Mouse (Mus musculus): ENCODE measurements around the gene Aqp12. TPM values are rescaled to one million over a fixed set of nuclear protein-coding genes. Genes with fewer than 3 reads are reported as not detected.

Gene Aqp12
- polyA plus RNA-seq, 1 experiment from 2014 or later = not detected

DNA sequence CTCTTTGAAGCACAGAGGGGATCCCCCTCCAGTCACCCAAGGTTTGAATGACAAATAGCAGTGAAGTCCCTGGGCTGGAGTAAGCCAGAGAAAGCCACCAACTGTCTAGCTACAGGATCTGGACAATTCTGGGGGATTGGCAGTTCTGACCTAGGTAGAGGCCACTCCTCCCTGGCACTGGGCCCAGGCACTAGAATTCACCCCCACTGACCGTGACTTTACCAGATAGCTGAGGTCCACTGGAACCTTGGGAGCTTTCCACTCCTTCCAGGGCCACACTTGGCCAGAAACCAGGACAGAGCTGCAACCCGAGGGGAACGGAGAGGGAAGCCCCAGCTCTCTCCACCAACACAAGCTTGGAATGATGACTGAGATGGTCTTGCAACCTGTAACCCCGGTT is 3.1 kb downstream of the Aqp12 start:
- Histone ChIP-seq H3K27me3 (ENCODE audit: control insufficient read depth, insufficient read depth, low read length) (no peaks in the 10 kb centered on the region), H3K27ac (ENCODE audit: low read length) (no peak overlapping the region), H3K4me1 (ENCODE audit: control insufficient read depth, insufficient read depth, low read length) (peaks cover 14% of the 10 kb centered on the region), H3K9ac (ENCODE audit: low read length) (no peak overlapping the region), H3K4me2 (ENCODE audit: low read depth, low read length) (0 out of 2 replicates have a peak overlapping the region, but pooled peaks have one; percentile 25), H3K9me3 (replicated peaks; ENCODE audit: control insufficient read depth, low read length) (no peaks in the 10 kb centered on the region), H3K36me3 (ENCODE audit: control insufficient read depth, insufficient read depth) (no peaks in the 10 kb centered on the region), H3K4me3 (ENCODE audit: low read length) (no peak overlapping the region)
- no peak; the same call in 1 of the 2 replicates for ATAC-seq (replicated peaks; ENCODE audit: extremely low read depth, insufficient read depth, low FRiP score)
- WGBS = 25% methylated on average over 4 of the region's 4 CpGs

DNA sequence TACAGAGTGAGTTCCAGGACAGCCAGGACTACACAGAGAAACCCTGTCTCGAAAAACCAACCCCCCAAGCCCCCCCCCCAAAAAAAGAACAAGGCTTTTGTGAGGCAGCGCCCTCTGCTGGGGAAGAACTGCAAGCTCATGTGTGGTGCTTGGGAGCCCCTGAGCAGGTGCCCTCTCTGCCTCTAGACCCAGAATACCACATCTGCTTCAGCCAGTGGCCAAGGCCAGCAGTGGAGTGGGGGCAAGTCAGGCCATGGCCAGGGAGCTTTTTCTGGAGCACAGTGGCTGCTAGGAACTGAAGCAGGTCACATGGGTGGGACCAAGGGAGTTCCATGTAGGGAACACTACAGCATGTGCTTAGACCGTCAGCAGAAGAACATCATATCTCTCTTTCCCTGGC is 4.6 kb downstream of the Aqp12 start:
- no peak overlapping the region for H3K4me3 ChIP-seq (ENCODE audit: low read length)
- H3K4me1 ChIP-seq (ENCODE audit: control insufficient read depth, insufficient read depth, low read length) = peaks cover 14% of the 10 kb centered on the region
- H3K4me2 ChIP-seq (ENCODE audit: low read depth, low read length) = no peak overlapping the region
- H3K36me3 ChIP-seq (ENCODE audit: control insufficient read depth, insufficient read depth) = no peaks in the 10 kb centered on the region
- no peak overlapping the region for H3K9ac ChIP-seq (ENCODE audit: low read length)
- ATAC-seq (replicated peaks; ENCODE audit: extremely low read depth, insufficient read depth, low FRiP score) = no peak
- no peak overlapping the region for H3K27ac ChIP-seq (ENCODE audit: low read length)
- no peaks in the 10 kb centered on the region for H3K9me3 ChIP-seq (replicated peaks; ENCODE audit: control insufficient read depth, low read length)
- no peaks in the 10 kb centered on the region for H3K27me3 ChIP-seq (ENCODE audit: control insufficient read depth, insufficient read depth, low read length)
- WGBS = 29% methylated on average over 3 of the region's 3 CpGs

DNA sequence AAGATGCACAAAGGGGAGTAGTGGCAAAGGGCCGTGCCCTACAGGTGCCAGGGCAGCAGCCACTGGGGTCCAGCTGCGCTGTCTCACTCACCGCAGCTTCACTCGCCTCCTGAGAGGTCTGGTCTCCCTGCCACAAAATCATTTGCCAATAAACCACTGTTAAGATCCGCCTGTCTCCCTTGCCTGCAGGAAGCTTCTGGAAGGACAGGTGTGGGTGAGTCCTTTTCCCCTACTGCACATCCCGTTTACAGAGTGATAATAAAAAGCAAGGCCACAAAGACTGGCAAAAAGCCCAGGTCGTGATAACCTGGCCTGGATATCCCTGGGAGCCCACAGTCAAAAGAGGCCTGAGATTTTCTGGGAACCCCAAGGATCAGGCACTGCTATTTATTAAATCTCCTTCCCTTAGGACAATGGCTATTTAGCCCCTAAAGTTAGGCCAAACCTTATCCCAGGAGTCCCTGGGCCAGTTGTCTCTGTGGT is 6.0 kb downstream of the Aqp12 start:
- Histone ChIP-seq H3K9ac (ENCODE audit: low read length) (no peak overlapping the region), H3K4me1 (ENCODE audit: control insufficient read depth, insufficient read depth, low read length) (peaks cover 14% of the 10 kb centered on the region), H3K4me3 (ENCODE audit: low read length) (no peak overlapping the region), H3K9me3 (replicated peaks; ENCODE audit: control insufficient read depth, low read length) (no peaks in the 10 kb centered on the region), H3K4me2 (ENCODE audit: low read depth, low read length) (no peak overlapping the region), H3K27ac (ENCODE audit: low read length) (no peak overlapping the region), H3K36me3 (ENCODE audit: control insufficient read depth, insufficient read depth) (no peaks in the 10 kb centered on the region), H3K27me3 (ENCODE audit: control insufficient read depth, insufficient read depth, low read length) (no peaks in the 10 kb centered on the region)
- ATAC-seq (replicated peaks; ENCODE audit: extremely low read depth, insufficient read depth, low FRiP score) = no peak
- whole genome bisulfite sequencing = 67% methylated on average over 7 of the region's 7 CpGs

DNA sequence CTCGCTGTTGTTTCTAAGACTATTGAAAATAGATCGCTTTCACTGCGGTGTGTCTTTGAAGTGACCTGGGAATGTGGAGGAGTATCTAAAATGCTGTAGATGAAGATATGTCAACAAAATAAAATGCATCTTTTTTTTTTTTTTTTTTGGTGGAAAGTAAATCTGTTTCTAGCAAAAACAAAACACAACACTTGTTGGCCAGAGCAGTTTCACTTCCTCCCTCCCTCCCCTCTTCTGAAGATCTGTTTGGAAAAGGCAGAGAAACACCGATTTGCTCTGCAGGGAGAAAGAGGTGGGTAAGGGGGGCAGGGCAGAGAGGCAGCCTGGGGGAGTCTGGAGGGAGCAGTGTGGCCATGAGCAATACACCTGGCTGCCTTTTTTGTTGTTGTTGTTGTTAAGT is 7.2 kb downstream of the Aqp12 start:
- Histone ChIP-seq H3K36me3 (ENCODE audit: control insufficient read depth, insufficient read depth) (no peaks in the 10 kb centered on the region), H3K9ac (ENCODE audit: low read length) (no peak overlapping the region), H3K4me3 (ENCODE audit: low read length) (no peak overlapping the region), H3K4me2 (ENCODE audit: low read depth, low read length) (no peak overlapping the region), H3K9me3 (replicated peaks; ENCODE audit: control insufficient read depth, low read length) (no peaks in the 10 kb centered on the region), H3K27me3 (ENCODE audit: control insufficient read depth, insufficient read depth, low read length) (no peaks in the 10 kb centered on the region), H3K4me1 (ENCODE audit: control insufficient read depth, insufficient read depth, low read length) (peaks cover 14% of the 10 kb centered on the region), H3K27ac (ENCODE audit: low read length) (no peak overlapping the region)
- ATAC-seq (replicated peaks; ENCODE audit: extremely low read depth, insufficient read depth, low FRiP score) = no peak
- 80% methylated on average over 4 of the region's 4 CpGs for WGBS

DNA sequence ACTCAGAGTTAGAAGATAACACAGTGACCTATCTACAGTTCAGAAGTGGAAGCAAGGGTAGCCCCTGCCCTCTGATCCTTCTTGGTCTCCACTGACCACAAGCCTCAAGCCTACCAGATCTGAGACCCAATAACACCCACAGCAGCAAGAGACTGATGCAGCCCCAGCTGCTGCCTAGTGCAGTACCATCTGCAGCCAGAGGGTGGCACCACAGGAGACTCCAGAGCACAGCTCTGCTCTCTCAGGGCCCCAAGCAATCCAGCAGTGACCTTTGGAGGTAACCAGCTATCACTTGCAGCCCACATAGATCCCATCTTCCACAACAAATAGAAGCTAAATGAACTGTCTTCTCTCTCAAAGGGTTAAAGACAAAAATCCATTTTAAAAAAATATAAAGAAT is 8.3 kb downstream of the Aqp12 start:
- 0 out of 2 replicates have a peak, but pooled peaks have one; percentile 46 for ATAC-seq (replicated peaks; ENCODE audit: extremely low read depth, insufficient read depth, low FRiP score)
- Histone ChIP-seq H3K36me3 (ENCODE audit: control insufficient read depth, insufficient read depth) (no peaks in the 10 kb centered on the region), H3K27me3 (ENCODE audit: control insufficient read depth, insufficient read depth, low read length) (no peaks in the 10 kb centered on the region), H3K4me3 (ENCODE audit: low read length) (no peak overlapping the region), H3K27ac (ENCODE audit: low read length) (no peak overlapping the region), H3K4me2 (ENCODE audit: low read depth, low read length) (no peak overlapping the region), H3K4me1 (ENCODE audit: control insufficient read depth, insufficient read depth, low read length) (peaks cover 6% of the 10 kb centered on the region), H3K9me3 (replicated peaks; ENCODE audit: control insufficient read depth, low read length) (no peaks in the 10 kb centered on the region), H3K9ac (ENCODE audit: low read length) (no peak overlapping the region)

DNA sequence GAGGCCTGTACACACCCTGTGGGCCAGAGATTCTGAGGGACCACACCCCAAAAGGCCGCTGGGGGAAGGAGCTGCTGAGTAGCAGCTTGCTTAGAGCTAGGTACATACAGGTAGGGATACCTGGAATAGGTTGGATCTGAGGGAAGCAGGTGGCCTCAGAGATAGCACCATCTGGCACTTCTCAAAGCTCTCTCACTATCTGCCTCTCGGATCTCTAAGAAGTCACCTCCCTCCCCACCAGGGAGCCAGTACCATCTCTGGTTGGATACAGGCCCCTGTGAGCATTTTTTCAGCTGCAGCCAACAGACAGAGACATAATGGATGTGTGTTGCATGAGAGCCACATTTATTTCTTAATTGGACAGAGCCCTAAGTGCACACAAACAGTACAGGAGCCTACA is 9.0 kb downstream of the Aqp12 start:
- Histone ChIP-seq H3K4me1 (ENCODE audit: control insufficient read depth, insufficient read depth, low read length) (peaks cover 3% of the 10 kb centered on the region; the same call in 1 of the 2 replicates), H3K9ac (ENCODE audit: low read length) (no peak overlapping the region), H3K9me3 (replicated peaks; ENCODE audit: control insufficient read depth, low read length) (no peaks in the 10 kb centered on the region), H3K4me2 (ENCODE audit: low read depth, low read length) (no peak overlapping the region), H3K36me3 (ENCODE audit: control insufficient read depth, insufficient read depth) (no peaks in the 10 kb centered on the region), H3K27me3 (ENCODE audit: control insufficient read depth, insufficient read depth, low read length) (0 out of 2 replicates have a peak, but pooled peaks cover 2% of the 10 kb centered on the region), H3K27ac (ENCODE audit: low read length) (no peak overlapping the region), H3K4me3 (ENCODE audit: low read length) (no peak overlapping the region)
- ATAC-seq (replicated peaks; ENCODE audit: extremely low read depth, insufficient read depth, low FRiP score) = no peak
- WGBS = 47% methylated on average over 2 of the region's 2 CpGs

DNA sequence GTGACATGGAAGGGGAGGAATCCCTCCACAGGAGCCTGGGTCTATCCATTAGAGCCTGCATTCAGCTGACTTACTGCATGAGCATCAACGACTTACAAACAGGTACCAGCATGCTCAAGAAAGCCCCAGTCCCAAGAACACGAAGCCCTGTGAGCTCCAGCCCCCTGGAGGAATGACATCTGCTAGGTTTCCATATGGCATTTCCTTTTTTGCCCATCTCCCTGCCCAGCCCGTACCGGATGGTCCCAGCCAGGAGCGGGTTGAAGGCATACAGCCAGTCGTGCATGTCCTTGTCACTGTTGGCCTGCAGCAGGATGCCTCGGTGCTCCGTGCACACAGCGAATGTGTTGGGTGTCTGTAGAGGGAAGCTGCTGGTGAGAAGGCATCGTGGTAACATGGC is 12.6 kb downstream of the Aqp12 start:
- Histone ChIP-seq H3K4me1 (ENCODE audit: control insufficient read depth, insufficient read depth, low read length) (no peaks in the 10 kb centered on the region), H3K9ac (ENCODE audit: low read length) (no peak overlapping the region), H3K4me3 (ENCODE audit: low read length) (no peak overlapping the region), H3K9me3 (replicated peaks; ENCODE audit: control insufficient read depth, low read length) (no peaks in the 10 kb centered on the region), H3K27ac (ENCODE audit: low read length) (no peak overlapping the region), H3K27me3 (ENCODE audit: control insufficient read depth, insufficient read depth, low read length) (0 out of 2 replicates have a peak, but pooled peaks cover 8% of the 10 kb centered on the region), H3K36me3 (ENCODE audit: control insufficient read depth, insufficient read depth) (no peaks in the 10 kb centered on the region), H3K4me2 (ENCODE audit: low read depth, low read length) (no peak overlapping the region)
- 83% methylated on average over 10 of the region's 10 CpGs for WGBS
- ATAC-seq (replicated peaks; ENCODE audit: extremely low read depth, insufficient read depth, low FRiP score) = no peak

DNA sequence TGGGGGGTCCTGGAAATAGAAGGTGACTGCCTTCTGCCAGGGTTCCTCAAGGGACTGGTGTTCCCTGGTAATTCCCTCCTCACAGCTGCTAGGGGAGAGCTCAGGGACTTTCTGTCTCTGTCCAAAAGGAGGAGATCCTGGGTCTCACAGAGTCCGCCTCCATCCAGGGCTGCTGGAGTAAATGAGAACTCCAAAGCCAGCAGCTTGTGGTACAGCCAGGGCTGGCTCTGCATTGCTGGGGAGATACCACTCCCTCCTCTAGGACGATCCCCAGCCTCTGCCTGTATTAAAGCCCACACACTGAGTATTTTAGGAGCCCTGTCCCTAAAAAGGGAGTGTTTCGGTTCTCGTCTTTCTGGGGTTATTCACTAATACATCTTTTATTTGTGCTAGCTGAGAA is 14.5 kb downstream of the Aqp12 start:
- H3K27me3 ChIP-seq (ENCODE audit: control insufficient read depth, insufficient read depth, low read length) = 0 out of 2 replicates have a peak, but pooled peaks cover 8% of the 10 kb centered on the region
- no peak overlapping the region for H3K9ac ChIP-seq (ENCODE audit: low read length)
- H3K4me3 ChIP-seq (ENCODE audit: low read length) = no peak overlapping the region
- H3K9me3 ChIP-seq (replicated peaks; ENCODE audit: control insufficient read depth, low read length) = no peaks in the 10 kb centered on the region
- WGBS = 67% methylated on average over 4 of the region's 4 CpGs
- ATAC-seq (replicated peaks; ENCODE audit: extremely low read depth, insufficient read depth, low FRiP score) = no peak
- no peaks in the 10 kb centered on the region for H3K4me1 ChIP-seq (ENCODE audit: control insufficient read depth, insufficient read depth, low read length)
- no peak overlapping the region for H3K4me2 ChIP-seq (ENCODE audit: low read depth, low read length)
- H3K27ac ChIP-seq (ENCODE audit: low read length) = no peak overlapping the region
- no peaks in the 10 kb centered on the region for H3K36me3 ChIP-seq (ENCODE audit: control insufficient read depth, insufficient read depth)

DNA sequence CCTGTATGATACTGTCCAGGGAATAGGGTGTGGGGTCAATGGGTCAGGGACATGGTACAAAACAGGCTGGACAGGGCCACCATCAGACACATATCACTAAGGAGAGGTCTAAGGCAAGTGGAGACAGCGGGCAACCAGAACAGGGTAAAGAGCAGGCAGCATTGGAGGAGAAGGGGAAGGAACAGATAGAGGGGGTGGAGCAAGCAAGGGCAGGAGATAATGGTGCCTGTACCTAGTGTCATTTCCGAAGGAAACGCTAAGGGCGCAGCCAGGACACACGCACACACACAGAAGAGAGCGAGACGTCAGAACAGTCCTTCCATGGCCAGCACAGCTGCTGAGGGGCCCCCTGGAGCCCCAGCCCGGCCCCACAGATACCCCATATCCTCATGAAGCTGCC is 20.5 kb downstream of the Aqp12 start:
- 0 out of 2 replicates have a peak, but pooled peaks cover 4% of the 10 kb centered on the region for H3K27me3 ChIP-seq (ENCODE audit: control insufficient read depth, insufficient read depth, low read length)
- no peak for ATAC-seq (replicated peaks; ENCODE audit: extremely low read depth, insufficient read depth, low FRiP score)
- H3K36me3 ChIP-seq (ENCODE audit: control insufficient read depth, insufficient read depth) = no peaks in the 10 kb centered on the region
- H3K4me1 ChIP-seq (ENCODE audit: control insufficient read depth, insufficient read depth, low read length) = no peaks in the 10 kb centered on the region
- no peaks in the 10 kb centered on the region for H3K9me3 ChIP-seq (replicated peaks; ENCODE audit: control insufficient read depth, low read length)
- H3K4me3 ChIP-seq (ENCODE audit: low read length) = no peak overlapping the region
- no peak overlapping the region for H3K27ac ChIP-seq (ENCODE audit: low read length)
- H3K9ac ChIP-seq (ENCODE audit: low read length) = no peak overlapping the region
- WGBS = 81% methylated on average over 8 of the region's 8 CpGs
- no peak overlapping the region for H3K4me2 ChIP-seq (ENCODE audit: low read depth, low read length)

Measured in heart, embryonic 16.5 days (tissue).